Mouse (Mus musculus): ENCODE data around the gene Abcc9.

The Abcc9 gene

GRCm38 (mm10) chr6:142701652-142702637 is at the start of gene Abcc9:
Gene Abcc9 (minus strand): TSS chr6:142702315.
- peak; percentile 55 for DNase-seq

- DNase-seq, result no peak
Observed at GRCm38 (mm10) chr6:142751365-142751764, 49.2 kb upstream of the Abcc9 start.

DNA sequence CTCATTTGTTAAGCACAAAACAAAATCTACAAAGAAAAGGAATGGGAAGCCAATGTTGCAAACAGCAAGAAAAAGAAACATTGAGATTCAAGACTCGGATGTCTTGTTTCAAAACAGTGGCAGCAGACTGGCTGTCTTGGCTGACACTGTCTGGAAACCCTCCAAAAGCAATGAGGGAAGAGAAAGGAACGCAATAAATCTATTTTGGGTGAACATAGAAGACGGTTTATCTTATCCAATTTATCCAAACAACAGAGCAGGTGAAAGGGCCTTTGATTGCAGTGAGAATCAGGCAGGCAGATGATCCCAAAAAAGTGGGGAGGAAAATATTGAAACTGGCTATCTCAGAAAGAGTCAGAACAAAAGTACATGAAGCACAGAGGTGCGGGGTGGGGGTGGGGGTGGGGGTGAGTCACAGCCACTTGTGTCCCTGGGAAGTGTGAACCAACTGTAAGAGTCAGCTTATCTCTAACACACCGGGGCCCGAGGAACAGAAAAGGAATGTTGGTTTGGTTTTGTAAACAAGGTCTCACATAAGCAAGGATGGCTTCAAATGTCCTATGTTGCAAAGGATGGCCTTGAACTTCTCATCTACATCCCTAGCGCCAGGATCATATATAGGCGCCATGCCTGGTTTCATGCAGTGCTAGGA is 46.1 kb upstream of the Abcc9 start:
- no peak for DNase-seq

- no peak for DNase-seq
Observed at GRCm38 (mm10) chr6:142747165-142747564, 45.0 kb upstream of the Abcc9 start.

GRCm38 (mm10) chr6:142746765-142747164 is 44.6 kb upstream of the Abcc9 start:
- no peak for DNase-seq

DNA sequence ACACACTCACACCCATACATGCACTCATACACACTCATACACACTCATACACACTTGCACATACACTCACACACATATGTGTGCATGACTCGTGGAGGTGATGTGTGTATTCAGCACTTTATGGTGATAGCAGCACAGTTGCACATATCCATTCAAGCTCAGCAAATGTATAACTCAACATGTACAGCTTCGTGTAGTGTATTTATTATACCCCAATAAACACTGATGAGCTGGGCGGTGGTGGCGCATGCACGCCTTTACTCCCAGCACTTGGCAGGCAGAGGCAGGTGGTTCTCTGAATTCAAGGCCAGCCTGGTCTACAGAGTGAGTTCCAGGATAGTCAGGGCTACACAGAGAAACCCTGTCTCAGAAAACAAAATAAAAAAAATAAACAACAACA is 43.4 kb upstream of the Abcc9 start:
- no peak for DNase-seq

DNA sequence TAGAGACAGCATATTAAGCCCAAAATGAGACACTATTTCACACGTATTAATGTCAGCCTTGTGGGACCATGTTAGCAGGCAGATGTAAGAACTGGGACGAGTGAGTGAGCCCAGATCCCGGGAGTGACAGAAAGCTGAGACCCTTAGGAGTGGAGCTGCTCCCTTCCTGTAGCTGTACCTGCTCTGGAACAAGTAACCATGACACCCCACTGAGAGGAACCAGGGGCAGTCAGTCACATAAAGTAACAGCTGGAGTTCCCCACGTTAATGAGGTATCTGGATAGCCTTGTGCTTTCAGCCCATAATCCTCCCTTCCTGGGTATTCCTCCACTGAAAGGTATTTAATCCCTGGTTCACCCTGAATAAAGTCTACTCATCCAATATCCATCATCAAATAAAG is 41.1 kb upstream of the Abcc9 start:
- no peak for DNase-seq

GRCm38 (mm10) chr6:142741763-142742162 is 39.6 kb upstream of the Abcc9 start:
- no peak for DNase-seq

DNA sequence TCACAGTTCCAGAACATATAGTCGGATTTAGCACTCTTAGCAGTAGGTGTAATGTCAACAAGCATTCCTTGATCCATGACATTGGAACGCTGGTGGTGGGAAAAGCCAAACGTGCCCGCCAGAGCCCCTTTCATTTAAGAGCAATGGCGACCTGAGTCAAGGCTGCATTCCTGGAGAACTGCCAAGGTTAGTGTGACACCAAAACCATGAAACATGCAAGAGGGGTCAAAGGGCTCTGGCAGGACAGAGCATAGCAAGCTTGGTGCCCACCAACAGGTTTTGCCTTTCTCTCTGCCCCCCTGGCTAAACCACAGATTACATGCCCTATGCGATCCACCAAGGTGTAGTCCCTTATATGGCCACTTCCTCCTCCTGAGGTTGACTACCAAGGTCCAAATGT is 36.5 kb upstream of the Abcc9 start:
- no peak for DNase-seq

DNA sequence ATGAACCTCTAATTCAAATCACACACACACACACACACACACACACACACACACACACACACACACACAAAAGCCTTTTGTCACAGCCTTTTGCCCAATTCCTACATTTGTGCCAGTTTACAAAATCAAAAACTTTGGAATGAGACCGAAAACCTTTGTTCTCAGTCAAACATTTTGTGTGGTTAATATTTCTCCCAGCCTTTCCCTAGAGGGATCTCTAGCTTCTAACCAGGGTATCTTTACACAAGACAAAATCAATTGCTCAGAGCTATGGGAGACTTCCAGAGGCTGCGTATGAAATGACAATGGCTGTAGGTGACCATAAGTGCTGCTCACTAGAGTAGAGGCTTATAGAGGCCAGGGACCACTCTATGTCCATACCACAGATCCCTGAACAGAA is 36.1 kb upstream of the Abcc9 start:
- no peak for DNase-seq

- DNase-seq, result peak; percentile 34
Observed at GRCm38 (mm10) chr6:142735302-142736005, 33.3 kb upstream of the Abcc9 start.

DNA sequence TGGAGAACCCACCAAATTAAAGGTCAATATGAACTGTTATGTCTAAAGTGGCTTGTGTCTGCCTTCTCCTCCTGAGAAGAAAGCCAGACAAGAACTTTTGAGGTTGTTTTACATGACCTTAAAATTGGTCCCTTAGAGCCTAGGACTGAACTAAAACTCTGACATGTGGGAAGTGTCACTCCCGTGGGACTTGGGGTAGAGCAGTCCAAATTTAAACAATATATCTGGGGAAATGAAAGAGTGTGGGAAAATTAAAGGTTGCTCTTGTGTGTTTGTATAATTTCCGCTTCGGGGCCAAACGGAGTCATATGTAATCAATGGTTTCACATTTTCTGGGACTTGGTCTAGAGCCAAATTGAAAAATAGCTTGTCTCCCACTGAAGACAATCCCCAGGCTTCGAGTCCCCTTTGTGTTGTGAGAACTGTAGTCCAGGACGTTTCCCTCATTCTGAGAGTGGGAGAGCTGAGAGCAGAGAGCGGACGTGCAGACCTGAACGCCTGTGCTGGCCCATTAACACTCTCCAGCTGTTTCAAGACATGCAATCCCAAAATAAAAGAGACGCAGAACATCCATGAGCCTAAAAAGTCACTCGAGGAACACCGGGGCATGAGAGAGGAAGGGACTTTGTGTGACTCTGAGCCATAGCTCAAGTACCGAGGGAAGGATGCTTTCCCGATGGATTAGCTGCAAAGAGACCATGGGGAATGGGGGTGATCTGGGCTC is 30.6 kb upstream of the Abcc9 start:
- DNase-seq, result no peak

DNA sequence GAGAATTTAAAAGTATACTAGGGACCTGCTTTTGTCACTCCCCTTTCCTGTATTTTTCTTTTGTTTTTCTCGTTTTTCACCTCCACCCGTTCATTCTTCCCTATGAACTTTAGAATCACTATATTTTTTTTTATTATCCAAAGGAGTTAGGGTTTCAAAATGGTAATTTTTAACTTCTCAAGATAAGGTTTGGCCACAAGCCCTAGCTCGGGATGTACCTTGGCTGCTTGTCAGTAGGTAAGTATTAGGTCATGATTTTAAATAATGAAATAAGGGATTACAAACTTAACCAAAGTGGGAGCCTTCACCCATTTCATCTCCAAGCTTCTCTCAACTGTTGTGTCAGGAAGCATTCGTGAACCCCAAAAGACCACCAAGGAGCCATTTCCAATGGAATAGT is 23.9 kb upstream of the Abcc9 start:
- no peak for DNase-seq

GRCm38 (mm10) chr6:142721731-142722130 is 19.6 kb upstream of the Abcc9 start:
- DNase-seq, result no peak

GRCm38 (mm10) chr6:142720641-142721040 is 18.5 kb upstream of the Abcc9 start:
- no peak for DNase-seq

DNA sequence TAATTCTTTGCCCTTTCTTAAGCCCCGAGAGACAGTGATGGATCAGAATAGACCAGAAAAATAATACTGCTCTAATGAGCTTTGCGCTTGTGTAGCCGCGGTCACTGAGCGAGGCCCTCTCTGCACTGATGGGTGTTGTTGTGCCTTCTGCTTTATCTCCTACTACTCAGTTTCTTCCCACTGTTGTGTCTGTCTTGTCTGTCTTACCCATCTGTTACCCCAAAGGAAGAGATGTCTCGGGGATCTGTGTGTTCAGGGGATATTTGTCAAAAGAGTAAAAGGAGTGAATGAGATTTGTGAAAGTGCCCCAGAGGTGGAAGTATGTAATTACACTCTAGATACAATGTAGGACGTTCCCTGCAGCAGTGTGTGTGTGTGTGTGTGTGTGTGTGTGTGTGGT is 16.1 kb upstream of the Abcc9 start:
- DNase-seq, result no peak

DNA sequence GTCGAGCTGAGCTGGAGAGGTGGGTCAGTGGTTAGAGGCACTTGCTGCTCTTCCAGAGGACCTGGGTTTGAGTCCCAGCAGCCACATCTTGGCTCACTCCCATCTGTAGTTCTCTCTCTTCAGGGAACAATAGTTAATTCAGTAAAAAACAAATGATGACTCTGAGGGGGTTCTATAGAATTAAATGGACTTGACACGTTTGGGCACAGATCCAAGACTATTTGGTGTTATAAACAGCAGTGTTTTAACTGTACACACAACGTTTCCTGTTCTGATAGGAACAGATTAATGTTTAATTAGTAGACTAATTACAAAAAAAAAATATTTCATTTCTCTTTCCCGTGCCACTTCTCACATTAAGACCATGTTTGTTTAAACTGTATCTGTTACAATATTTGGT is 15.1 kb upstream of the Abcc9 start:
- DNase-seq, result no peak

- no peak for DNase-seq
Observed at GRCm38 (mm10) chr6:142715026-142715425, 12.9 kb upstream of the Abcc9 start.

DNA sequence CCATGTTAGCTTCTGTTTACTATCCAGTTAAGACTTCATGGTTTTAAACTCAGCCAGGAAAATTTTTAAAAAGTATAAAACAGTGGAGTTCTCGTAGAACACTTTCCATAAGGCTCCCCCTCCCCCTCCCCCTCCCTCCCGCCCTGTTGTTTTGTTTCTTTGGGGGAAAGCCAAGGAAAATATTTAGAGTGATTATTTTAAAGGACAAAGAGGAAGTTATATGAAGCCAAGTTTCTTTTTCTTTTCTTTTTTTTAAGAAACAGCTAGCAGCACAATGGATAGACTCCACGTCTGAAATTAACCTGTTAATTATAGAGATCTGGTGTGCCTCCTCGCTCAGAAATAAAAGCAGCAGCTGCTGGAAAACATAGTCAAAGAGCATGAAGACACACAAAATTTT is 9.0 kb upstream of the Abcc9 start:
- no peak for DNase-seq

GRCm38 (mm10) chr6:142710690-142711089 is 8.6 kb upstream of the Abcc9 start:
- no peak for DNase-seq

DNA sequence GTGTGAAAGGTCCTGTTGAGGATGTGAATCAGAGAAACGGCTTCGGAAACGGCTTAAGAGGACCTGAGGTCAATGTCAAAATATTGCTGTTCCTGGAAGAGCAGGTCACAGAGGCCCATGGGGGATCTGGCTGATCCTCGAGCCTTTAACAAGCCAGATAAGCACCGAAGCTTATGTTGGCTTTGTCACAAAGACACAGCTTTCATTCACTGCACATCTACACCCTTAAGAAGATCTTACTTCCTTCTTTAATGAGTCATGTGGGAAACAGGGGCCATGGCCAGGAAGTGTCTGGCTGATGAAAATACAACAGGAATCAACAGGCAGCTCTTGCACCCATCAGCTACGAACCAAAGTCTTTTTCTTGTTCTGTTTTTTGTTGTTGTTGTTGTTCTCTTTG is 6.3 kb upstream of the Abcc9 start:
- DNase-seq, result no peak

DNA sequence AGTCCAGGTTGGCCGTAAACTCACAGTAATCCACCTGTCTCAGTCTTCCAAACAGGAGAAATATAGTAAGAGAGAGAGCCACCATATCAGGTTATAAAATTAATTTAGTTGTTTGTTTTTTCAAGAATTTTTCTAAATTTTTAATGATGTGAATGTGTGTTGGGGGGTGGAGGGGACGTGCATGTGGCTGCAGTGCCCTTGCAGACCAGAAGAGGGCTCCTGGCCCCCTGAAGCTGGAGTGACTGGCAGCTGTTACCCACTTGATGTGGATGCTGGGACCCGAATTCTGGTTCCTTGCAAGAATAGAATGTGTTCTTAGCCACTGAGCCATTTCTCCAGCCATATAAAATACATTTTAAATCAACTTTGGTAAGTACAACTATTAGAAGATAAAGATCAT is 4.6 kb upstream of the Abcc9 start:
- no peak for DNase-seq

DNA sequence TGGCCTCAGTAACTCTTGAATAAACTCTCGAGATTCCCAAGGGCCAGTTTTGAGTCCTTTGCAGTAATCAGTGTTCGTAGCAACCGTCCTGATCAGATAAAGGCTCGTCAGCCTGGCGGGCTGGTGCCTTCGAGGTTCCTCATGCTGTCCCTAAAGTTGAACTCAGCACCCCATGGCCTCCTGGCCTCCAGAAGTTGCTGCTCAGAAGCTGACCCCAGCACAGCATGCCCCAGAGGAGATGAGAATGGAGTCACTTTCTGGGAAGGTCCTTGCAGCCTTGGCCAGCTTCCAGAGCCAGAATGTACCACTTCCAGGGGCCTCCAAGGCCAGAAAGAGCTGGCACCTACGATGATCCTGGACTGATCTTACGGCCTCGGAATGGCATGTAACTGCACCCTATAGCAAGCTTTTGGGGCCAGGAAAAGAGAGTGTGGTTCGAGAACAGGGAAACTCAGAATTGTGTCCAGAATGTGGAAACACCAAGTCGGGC is 1.4 kb upstream of the Abcc9 start:
- no peak for DNase-seq
